Mouse (Mus musculus): ENCODE measurements around the gene Cd300ld5. TPM values are rescaled to one million over a fixed set of nuclear protein-coding genes. Genes with fewer than 3 reads are reported as not detected.
"Not testable (repeated sequence)": the region's sequence is repeated elsewhere in the genome, so short reads cannot be mapped to it uniquely, and the experiment has no call there.

Gene Cd300ld5
- total RNA-seq (2021) = under 1 TPM; 0.72 to 0.75 TPM

- DNase-seq (ENCODE audit: low spot score in 2 of 2); intact Hi-C loops (cut with DNase I): not testable (repeated sequence)
Measured at GRCm38 (mm10) chr11:115037669-115038068, at the start of gene Cd300ld5. Cd300ld5 (minus strand) TSS chr11:115037769.

- no peak for DNase-seq (ENCODE audit: low spot score in 2 of 2)
- intact Hi-C loops (cut with DNase I) = no loop called here
Measured at GRCm38 (mm10) chr11:115086213-115086612, 48.6 kb upstream of the Cd300ld5 start.

- intact Hi-C loops (cut with DNase I) = no loop called here
- no peak for DNase-seq (ENCODE audit: low spot score in 2 of 2)
Measured at GRCm38 (mm10) chr11:115085064-115085463, 47.5 kb upstream of the Cd300ld5 start.

GRCm38 (mm10) chr11:115084595-115084994, 47.0 kb upstream of the Cd300ld5 start:
- intact Hi-C loops (cut with DNase I) = loop anchor here (5.0 kb wide), 1 partner anchor 178 kb away; no protein-coding TSS in a partner anchor

GRCm38 (mm10) chr11:115083376-115084139, 46.0 kb upstream of the Cd300ld5 start:
- intact Hi-C loops (cut with DNase I) = loop anchor here (5.0 kb wide), 1 partner anchor 179 kb away; no protein-coding TSS in a partner anchor
- peak; percentile 34 to 65 for DNase-seq (ENCODE audit: low spot score in 2 of 2)

More at GRCm38 (mm10) chr11:115084595-115084994, 47.0 kb upstream of the Cd300ld5 start:
- DNase-seq (ENCODE audit: low spot score in 2 of 2) = no peak

GRCm38 (mm10) chr11:115082196-115082595, 44.6 kb upstream of the Cd300ld5 start:
- intact Hi-C loops (cut with DNase I) = loop anchor here (1.0 to 5.0 kb wide), 2 partner anchors 70 to 180 kb away; no protein-coding TSS in a partner anchor
- DNase-seq (ENCODE audit: low spot score in 2 of 2) = no peak

- DNase-seq (ENCODE audit: low spot score in 2 of 2) = no peak
- intact Hi-C loops (cut with DNase I) = loop anchor here (5.0 kb wide), 1 partner anchor 181 kb away; no protein-coding TSS in a partner anchor
Measured at GRCm38 (mm10) chr11:115081373-115081772, 43.8 kb upstream of the Cd300ld5 start.

- peak in 1 of 2 experiments; percentile 45 for DNase-seq (ENCODE audit: low spot score in 2 of 2)
- intact Hi-C loops (cut with DNase I) = loop anchor here (5.0 kb wide), 1 partner anchor 181 kb away; no protein-coding TSS in a partner anchor
Measured at GRCm38 (mm10) chr11:115080886-115081285, 43.3 kb upstream of the Cd300ld5 start.

GRCm38 (mm10) chr11:115078680-115079079, 41.1 kb upstream of the Cd300ld5 start:
- intact Hi-C loops (cut with DNase I) = no loop called here
- no peak for DNase-seq (ENCODE audit: low spot score in 2 of 2)

- intact Hi-C loops (cut with DNase I) = no loop called here
- DNase-seq (ENCODE audit: low spot score in 2 of 2) = no peak
Measured at GRCm38 (mm10) chr11:115077436-115077835, 39.9 kb upstream of the Cd300ld5 start.

- intact Hi-C loops (cut with DNase I) = no loop called here
- DNase-seq (ENCODE audit: low spot score in 2 of 2) = no peak
Measured at GRCm38 (mm10) chr11:115075859-115076258, 38.3 kb upstream of the Cd300ld5 start.

GRCm38 (mm10) chr11:115075407-115075806, 37.8 kb upstream of the Cd300ld5 start:
- no peak for DNase-seq (ENCODE audit: low spot score in 2 of 2)
- intact Hi-C loops (cut with DNase I) = no loop called here

GRCm38 (mm10) chr11:115073002-115073401, 35.4 kb upstream of the Cd300ld5 start:
- no peak for DNase-seq (ENCODE audit: low spot score in 2 of 2)
- intact Hi-C loops (cut with DNase I) = no loop called here

- intact Hi-C loops (cut with DNase I) = no loop called here
- no peak for DNase-seq (ENCODE audit: low spot score in 2 of 2)
Measured at GRCm38 (mm10) chr11:115071631-115072294, 34.2 kb upstream of the Cd300ld5 start.

GRCm38 (mm10) chr11:115071015-115071551, 33.5 kb upstream of the Cd300ld5 start:
- intact Hi-C loops (cut with DNase I) = no loop called here
- no peak for DNase-seq (ENCODE audit: low spot score in 2 of 2)

GRCm38 (mm10) chr11:115066768-115067167, 29.2 kb upstream of the Cd300ld5 start:
- no peak for DNase-seq (ENCODE audit: low spot score in 2 of 2)
- intact Hi-C loops (cut with DNase I) = no loop called here

- intact Hi-C loops (cut with DNase I) = no loop called here
- no peak for DNase-seq (ENCODE audit: low spot score in 2 of 2)
Measured at GRCm38 (mm10) chr11:115062077-115062476, 24.5 kb upstream of the Cd300ld5 start, which contains the start of gene Cd300e. Cd300e (minus strand) TSS chr11:115062177.

GRCm38 (mm10) chr11:115059797-115060196, 22.2 kb upstream of the Cd300ld5 start:
- intact Hi-C loops (cut with DNase I) = no loop called here
- DNase-seq (ENCODE audit: low spot score in 2 of 2) = no peak

GRCm38 (mm10) chr11:115058701-115059100, 21.1 kb upstream of the Cd300ld5 start:
- DNase-seq (ENCODE audit: low spot score in 2 of 2) = no peak

GRCm38 (mm10) chr11:115054537-115054936, 17.0 kb upstream of the Cd300ld5 start:
- DNase-seq (ENCODE audit: low spot score in 2 of 2) = no peak
- intact Hi-C loops (cut with DNase I) = no loop called here

More at GRCm38 (mm10) chr11:115058701-115059100, 21.1 kb upstream of the Cd300ld5 start:
- intact Hi-C loops (cut with DNase I) = no loop called here
